Mouse (Mus musculus) retina, embryonic 14.5 days (tissue): ENCODE results near the gene Lmntd1.

Experiments used
- DNase-seq: peaks from one replicate; pipeline ENCODE4 v3.0.0-alpha.2; 2015; ENCODE audit warnings: low spot score

The Lmntd1 gene

GRCm38 (mm10) chr6:145604648-145605047 is 9.5 kb downstream of the Lmntd1 start:
- no peak for DNase-seq

GRCm38 (mm10) chr6:145604126-145604525 is 10.0 kb downstream of the Lmntd1 start:
- DNase-seq: peak; percentile 31

- no peak for DNase-seq
These were observed 15.1 kb downstream of the Lmntd1 start for GRCm38 (mm10) chr6:145598794-145599555.

GRCm38 (mm10) chr6:145595905-145596304 is 18.2 kb downstream of the Lmntd1 start:
- no peak for DNase-seq

- DNase-seq: no peak
These were observed 20.1 kb downstream of the Lmntd1 start for GRCm38 (mm10) chr6:145593991-145594390.

GRCm38 (mm10) chr6:145592531-145592998 is 21.6 kb downstream of the Lmntd1 start:
- DNase-seq: no peak

- DNase-seq: no peak
These were observed 22.1 kb downstream of the Lmntd1 start for GRCm38 (mm10) chr6:145592036-145592435.

GRCm38 (mm10) chr6:145591578-145591977 is 22.5 kb downstream of the Lmntd1 start:
- DNase-seq: no peak

- DNase-seq: no peak
These were observed 23.4 kb downstream of the Lmntd1 start for GRCm38 (mm10) chr6:145590501-145591293.

- DNase-seq: no peak
These were observed 28.8 kb downstream of the Lmntd1 start for GRCm38 (mm10) chr6:145585052-145585973.

- peak; percentile 71 for DNase-seq
These were observed 32.6 kb downstream of the Lmntd1 start for GRCm38 (mm10) chr6:145581366-145582170.

GRCm38 (mm10) chr6:145579761-145580160 is 34.4 kb downstream of the Lmntd1 start:
- no peak for DNase-seq

- no peak for DNase-seq
These were observed 35.5 kb downstream of the Lmntd1 start for GRCm38 (mm10) chr6:145578457-145579185.

GRCm38 (mm10) chr6:145576762-145577161 is 37.4 kb downstream of the Lmntd1 start:
- no peak for DNase-seq

GRCm38 (mm10) chr6:145573250-145574013 is 40.7 kb downstream of the Lmntd1 start:
- DNase-seq: no peak

GRCm38 (mm10) chr6:145568701-145569100 is 45.4 kb downstream of the Lmntd1 start:
- no peak for DNase-seq

- DNase-seq: no peak
These were observed 46.3 kb downstream of the Lmntd1 start for GRCm38 (mm10) chr6:145567832-145568231.

- no peak for DNase-seq
These were observed 46.8 kb downstream of the Lmntd1 start for GRCm38 (mm10) chr6:145567296-145567695.

- DNase-seq: no peak
These were observed 48.5 kb downstream of the Lmntd1 start for GRCm38 (mm10) chr6:145565663-145566062.

GRCm38 (mm10) chr6:145564671-145565070 is 49.4 kb downstream of the Lmntd1 start:
- DNase-seq: no peak
